Comparison of ENCODE assay signal across 17 mouse cellular contexts in the genomic region with DNA sequence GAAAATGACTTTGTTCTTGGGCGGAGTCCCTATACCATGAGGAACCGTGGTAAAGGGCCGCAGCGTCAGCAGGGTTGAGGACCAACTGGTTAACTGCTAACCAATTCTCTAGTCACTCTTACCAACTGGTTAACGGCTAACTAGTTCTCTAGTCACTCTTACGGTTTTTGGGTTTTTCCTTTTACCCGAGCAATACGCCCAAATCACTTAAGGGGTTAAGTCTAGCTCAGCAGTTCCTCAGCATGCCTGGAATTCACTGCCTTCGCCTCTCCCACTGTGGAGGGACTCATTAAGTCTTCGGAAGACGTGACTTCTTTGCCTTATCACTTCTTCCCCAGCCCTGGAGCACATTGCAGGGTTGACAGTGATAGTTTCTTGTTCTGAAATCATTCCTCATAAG.
"Had no signal": no experiment of that assay in that cellular context is flagged by ENCODE, and none has a peak within 500 bp of the region (broad histone marks: within the 10 kb centered on the region; RNA-seq: fewer than 3 reads in every experiment).

No protein-coding gene starts in this region.

- ATAC-seq: hindbrain, postnatal 0 days; intestine, embryonic 16.5 days; liver, postnatal 0 days had no signal

- DNase-seq: gastrocnemius, adult 2 months; gastrocnemius, postnatal 10 days; gastrocnemius, postnatal 36 days; heart, adult 18-20 months; heart, postnatal 10 days; kidney, adult 11 months; kidney, adult 2 months; kidney, adult 9 months; kidney, postnatal 14 days; kidney, postnatal 36 days; layer of hippocampus, adult 9-11 months; layer of hippocampus, postnatal 36 days; liver; liver, embryonic 13.5 days; liver, postnatal 0 days had no signal
